Mouse (Mus musculus) midbrain, embryonic 15.5 days (tissue): Measurements from ENCODE around the gene Hnrnpl. TPM values are rescaled to one million over a fixed set of nuclear protein-coding genes. Genes with fewer than 3 reads are reported as not detected.
A peak's percentile ranks its signal among the peaks of the same experiment; 100 is the strongest.

Source experiments
- ATAC-seq: fragments of 200-750 bp; cut with Nextera tagmentation; replicated peaks from 2 replicates; pipeline ENCODE4 v1.8.0; 2017; ENCODE audit warnings: moderate TSS enrichment
- H3K27ac ChIP-seq: fragments of 300-500 bp; sonication (generic); 2 replicates; pipeline ENCODE4 v1.5.1; 2015; ENCODE audit warnings: mild to moderate bottlenecking, inconsistent platforms
- H3K27me3 ChIP-seq: fragments of 300-500 bp; sonication (generic); replicated peaks from 2 replicates; pipeline ENCODE4 v1.6.1; 2015; ENCODE audit warnings: inconsistent platforms
- H3K36me3 ChIP-seq: fragments of 300-500 bp; sonication (generic); replicated peaks from 2 replicates; pipeline ENCODE4 v1.6.1; 2015; ENCODE audit warnings: inconsistent platforms
- H3K4me1 ChIP-seq: fragments of 300-500 bp; sonication (generic); 2 replicates; pipeline ENCODE4 v1.6.1; 2015; ENCODE audit warnings: inconsistent platforms
- H3K4me2 ChIP-seq: fragments of 300-500 bp; sonication (generic); 2 replicates; pipeline ENCODE4 v1.6.1; 2015; ENCODE audit warnings: inconsistent platforms, mild to moderate bottlenecking, moderate library complexity
- H3K4me3 ChIP-seq: fragments of 300-500 bp; sonication (generic); 2 replicates; pipeline ENCODE4 v1.5.1; 2015; ENCODE audit warnings: mild to moderate bottlenecking, inconsistent platforms
- H3K9ac ChIP-seq: fragments of 300-500 bp; sonication (generic); 2 replicates; pipeline ENCODE4 v1.6.1; 2015; ENCODE audit warnings: mild to moderate bottlenecking, inconsistent platforms
- H3K9me3 ChIP-seq: fragments of 300-500 bp; sonication (generic); 2 replicates; pipeline ENCODE4 v1.6.1; 2016; ENCODE audit warnings: inconsistent platforms
- whole genome bisulfite sequencing: fragments of 180-500 bp; shearing (Covaris S2); methylation state at CpG from one replicate; pipeline ENCODE4 v1.1.7; 2015; ENCODE audit warnings: mixed read lengths; 5-methylcytosine and 5-hydroxymethylcytosine counted together
- polyA plus RNA-seq: library from polyadenylated mRNA; unstranded; fragments of >200 nt; fragmentation: Nextera tagmentation; extraction: Ambion mirVana; gene quantifications from 2 replicates; pipeline ENCODE4 v1.2.1, GENCODE M21; 2015

Gene Hnrnpl
- polyA plus RNA-seq, 1 experiment from 2014 or later, result 175 TPM

GRCm38 (mm10) chr7:28775129-28775528 lies 33.2 kb upstream of the Hnrnpl start:
- H3K4me3 ChIP-seq, result no peak overlapping the region
- no peak overlapping the region for H3K9ac ChIP-seq
- no peak for ATAC-seq
- H3K27me3 ChIP-seq, result no peaks in the 10 kb centered on the region
- H3K4me2 ChIP-seq, result no peak overlapping the region
- H3K9me3 ChIP-seq, result no peaks in the 10 kb centered on the region
- peaks cover 4% of the 10 kb centered on the region; the same call in 1 of the 2 replicates for H3K36me3 ChIP-seq
- H3K27ac ChIP-seq, result no peak overlapping the region
- peaks cover 1% of the 10 kb centered on the region; the same call in 1 of the 2 replicates for H3K4me1 ChIP-seq
- 82% methylated on average over 7 of the region's 7 CpGs for WGBS

- H3K9ac ChIP-seq, result no peak overlapping the region
- no peak overlapping the region for H3K4me2 ChIP-seq
- WGBS, result 85% methylated on average over 9 of the region's 9 CpGs
- peaks cover 4% of the 10 kb centered on the region; the same call in 1 of the 2 replicates for H3K4me1 ChIP-seq
- H3K4me3 ChIP-seq, result no peak overlapping the region
- no peaks in the 10 kb centered on the region for H3K27me3 ChIP-seq
- H3K36me3 ChIP-seq, result peaks cover 8% of the 10 kb centered on the region; the same call in 1 of the 2 replicates
- ATAC-seq, result no peak
- no peaks in the 10 kb centered on the region for H3K9me3 ChIP-seq
- no peak overlapping the region for H3K27ac ChIP-seq
These were observed 29.5 kb upstream of the Hnrnpl start for GRCm38 (mm10) chr7:28778825-28779224.

DNA sequence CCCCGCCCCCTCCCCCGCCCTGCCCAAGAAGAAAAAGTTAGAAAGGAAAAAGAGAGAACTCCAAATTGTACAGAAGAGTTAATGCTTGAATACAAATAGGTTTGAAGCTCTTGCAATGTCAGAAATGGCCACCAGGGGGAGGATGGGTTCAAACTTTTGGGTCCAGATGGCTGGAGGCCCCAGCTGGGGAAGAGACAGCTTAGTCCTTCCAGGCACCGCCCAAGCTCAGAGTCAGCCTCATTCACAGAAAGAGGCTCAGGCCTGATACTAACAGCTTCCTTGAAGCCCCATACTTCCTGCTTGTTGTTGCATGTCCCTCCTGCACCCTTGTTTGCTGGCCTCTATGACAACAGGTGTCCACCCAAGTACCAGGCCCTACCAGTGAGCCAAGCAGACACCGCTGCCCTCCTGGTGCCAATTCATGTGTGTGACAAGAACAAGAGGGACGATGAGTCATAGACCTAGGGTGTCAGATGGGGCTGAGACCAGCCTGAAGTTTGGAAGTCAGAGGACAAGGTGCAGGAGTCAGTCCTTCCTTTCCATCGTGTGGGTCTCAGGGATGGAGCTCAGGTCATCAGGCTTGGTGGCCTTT lies 28.2 kb upstream of the Hnrnpl start:
- Histone ChIP-seq H3K4me1 (peaks cover 4% of the 10 kb centered on the region; the same call in 1 of the 2 replicates), H3K4me3 (no peak overlapping the region), H3K36me3 (peaks cover 8% of the 10 kb centered on the region; the same call in 1 of the 2 replicates), H3K9ac (no peak overlapping the region), H3K9me3 (no peaks in the 10 kb centered on the region), H3K4me2 (no peak overlapping the region), H3K27me3 (no peaks in the 10 kb centered on the region), H3K27ac (peak overlapping the region; percentile 31; the same call in 1 of the 2 replicates)
- peak; percentile 57; the same call in 1 of the 2 replicates for ATAC-seq
- WGBS, result 42% methylated on average over 6 of the region's 6 CpGs

GRCm38 (mm10) chr7:28780857-28781256 lies 27.5 kb upstream of the Hnrnpl start:
- H3K36me3 ChIP-seq, result peaks cover 8% of the 10 kb centered on the region; the same call in 1 of the 2 replicates
- H3K4me1 ChIP-seq, result peaks cover 4% of the 10 kb centered on the region; the same call in 1 of the 2 replicates
- H3K9ac ChIP-seq, result no peak overlapping the region
- no peak overlapping the region for H3K4me2 ChIP-seq
- H3K4me3 ChIP-seq, result no peak overlapping the region
- 80% methylated on average over 7 of the region's 7 CpGs for WGBS
- H3K27ac ChIP-seq, result no peak overlapping the region
- no peak for ATAC-seq
- H3K9me3 ChIP-seq, result no peaks in the 10 kb centered on the region
- no peaks in the 10 kb centered on the region for H3K27me3 ChIP-seq

DNA sequence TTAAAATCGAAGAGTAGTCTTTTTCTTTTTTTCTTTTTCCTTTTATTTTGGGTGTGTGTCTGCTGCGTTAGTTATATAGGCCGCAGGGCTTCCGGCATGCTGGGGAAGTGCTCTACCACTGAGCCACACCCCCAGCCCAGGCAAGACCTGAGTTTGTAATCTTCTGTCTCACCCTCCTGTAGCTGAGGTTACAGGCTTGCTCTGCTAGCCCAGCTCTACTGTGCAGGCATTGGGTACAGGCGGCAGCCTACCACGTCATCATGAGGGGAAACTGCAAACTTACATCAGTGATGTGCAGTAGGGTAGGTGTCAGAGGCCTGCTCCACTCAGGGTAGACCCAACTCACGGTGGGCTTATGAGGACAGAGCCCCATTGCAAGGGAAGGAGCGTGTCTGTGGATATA lies 27.1 kb upstream of the Hnrnpl start:
- no peak overlapping the region for H3K27ac ChIP-seq
- peaks cover 8% of the 10 kb centered on the region; the same call in 1 of the 2 replicates for H3K36me3 ChIP-seq
- H3K27me3 ChIP-seq, result no peaks in the 10 kb centered on the region
- H3K4me2 ChIP-seq, result no peak overlapping the region
- no peak overlapping the region for H3K9ac ChIP-seq
- 92% methylated on average over 8 of the region's 8 CpGs for WGBS
- no peak for ATAC-seq
- H3K4me1 ChIP-seq, result peaks cover 4% of the 10 kb centered on the region; the same call in 1 of the 2 replicates
- no peaks in the 10 kb centered on the region for H3K9me3 ChIP-seq
- H3K4me3 ChIP-seq, result no peak overlapping the region

DNA sequence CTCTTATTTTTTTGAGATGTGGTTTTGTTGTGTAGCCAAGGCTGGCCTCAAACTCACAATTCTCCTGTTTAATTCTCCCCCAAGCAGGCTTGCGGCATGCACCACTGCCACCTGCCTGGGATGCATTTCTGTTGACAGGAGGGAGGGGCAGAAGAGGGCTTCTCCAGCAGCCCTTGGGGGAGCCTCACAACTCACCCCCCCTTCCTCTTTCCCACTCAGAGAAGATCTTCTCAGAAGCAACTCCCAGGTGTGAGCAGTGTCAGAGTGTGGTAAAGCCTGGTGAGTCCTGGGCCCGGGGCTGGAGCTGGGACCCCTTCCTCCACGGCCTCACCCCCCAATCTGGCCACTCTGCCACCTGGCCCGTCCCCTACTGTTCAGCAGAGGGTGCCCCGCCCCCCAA lies 23.2 kb upstream of the Hnrnpl start:
- WGBS, result 82% methylated on average over 5 of the region's 5 CpGs
- Histone ChIP-seq H3K4me2 (no peak overlapping the region), H3K4me1 (peaks cover 3% of the 10 kb centered on the region; the same call in 1 of the 2 replicates), H3K9ac (no peak overlapping the region), H3K4me3 (no peak overlapping the region), H3K36me3 (peaks cover 4% of the 10 kb centered on the region; the same call in 1 of the 2 replicates), H3K9me3 (no peaks in the 10 kb centered on the region), H3K27me3 (no peaks in the 10 kb centered on the region), H3K27ac (no peak overlapping the region)
- no peak for ATAC-seq

DNA sequence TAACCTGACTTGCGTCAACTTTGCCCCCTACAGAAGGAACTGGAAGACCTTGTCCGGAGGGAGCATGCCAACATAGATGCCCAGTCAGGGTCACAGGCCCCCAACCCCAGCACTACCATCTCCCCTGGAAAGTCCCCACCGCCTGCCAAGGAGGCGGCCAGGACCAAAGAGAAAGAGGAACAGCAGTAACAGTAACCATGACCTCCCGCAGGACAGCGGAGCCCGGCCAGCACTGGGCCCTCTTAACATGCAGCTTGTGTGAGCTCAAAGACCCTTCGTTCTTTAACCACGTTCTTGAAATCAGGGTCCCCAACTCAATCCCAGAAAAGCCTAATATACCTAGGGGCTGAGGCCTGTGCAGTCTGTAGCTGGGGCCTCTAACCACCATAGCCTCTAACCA lies 20.5 kb upstream of the Hnrnpl start:
- no peak overlapping the region for H3K9ac ChIP-seq
- no peak overlapping the region for H3K4me2 ChIP-seq

DNA sequence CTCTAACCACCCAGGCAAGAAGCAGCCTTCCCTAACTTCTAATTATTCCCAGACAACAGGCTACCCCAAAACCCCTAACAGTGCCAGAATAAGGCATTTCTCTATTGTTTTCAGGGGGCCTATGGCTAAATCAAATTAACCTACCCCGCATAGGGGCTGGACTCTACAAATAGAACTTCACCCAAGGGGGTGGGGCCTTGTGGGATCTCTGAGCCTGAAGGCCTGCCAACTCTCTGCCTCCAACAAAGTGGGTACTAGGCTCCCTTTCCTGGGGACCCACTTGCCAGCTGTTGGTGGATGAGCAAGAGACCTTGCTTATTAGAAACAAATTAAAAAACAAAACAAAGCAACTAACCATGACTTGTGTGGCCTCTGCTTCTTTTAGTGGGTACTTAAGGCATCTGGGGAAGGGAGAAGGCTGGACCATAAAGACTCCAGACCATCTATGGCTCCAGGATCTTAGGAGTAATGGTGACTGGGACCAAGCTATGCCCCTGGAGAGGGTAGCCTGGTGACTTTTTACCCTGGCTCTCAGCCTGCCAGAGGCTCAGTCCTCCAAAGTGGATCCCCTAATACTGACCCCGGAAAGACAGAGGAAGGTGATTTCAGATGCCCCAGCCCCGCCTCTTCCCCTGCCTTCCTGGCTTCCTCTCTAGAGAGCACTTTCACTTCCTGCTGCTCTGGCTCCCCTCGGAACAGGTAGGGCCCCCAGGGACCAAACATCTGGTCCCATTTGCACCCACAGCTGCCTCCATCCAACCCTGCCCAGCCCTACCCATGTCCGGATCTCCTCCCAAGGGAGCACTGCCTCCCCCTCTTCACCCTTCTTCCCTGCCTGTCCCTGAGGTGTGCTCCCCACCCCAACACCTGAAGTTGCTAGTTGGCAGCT lies 19.8 kb upstream of the Hnrnpl start, which contains the start of gene Rinl:
Gene Rinl (plus strand): TSS at position 663 of the 889 bp plus-strand sequence.
- Histone ChIP-seq H3K27me3 (no peaks in the 10 kb centered on the region), H3K9me3 (no peaks in the 10 kb centered on the region), H3K9ac (no peak within 1 kb of the TSS), H3K4me2 (no peak within 1 kb of the TSS), H3K27ac (no peak within 1 kb of the TSS), H3K4me3 (no peak within 1 kb of the TSS), H3K4me1 (no peaks in the 10 kb centered on the region), H3K36me3 (no peaks in the 10 kb centered on the region; the same call in 1 of the 2 replicates)
- no peak for ATAC-seq
- 69% methylated on average over 5 of the region's 5 CpGs for WGBS

More for the DNA sequence above, 20.5 kb upstream of the Hnrnpl start:
- ATAC-seq, result no peak
- Histone ChIP-seq H3K36me3 (peaks cover 3% of the 10 kb centered on the region; the same call in 1 of the 2 replicates), H3K4me1 (no peaks in the 10 kb centered on the region), H3K27ac (no peak overlapping the region), H3K27me3 (no peaks in the 10 kb centered on the region), H3K4me3 (no peak overlapping the region), H3K9me3 (no peaks in the 10 kb centered on the region)
- WGBS, result 94% methylated on average over 9 of the region's 9 CpGs

- H3K36me3 ChIP-seq, result no peaks in the 10 kb centered on the region; the same call in 1 of the 2 replicates
- WGBS, result 85% methylated on average over 3 of the region's 3 CpGs
- ATAC-seq, result no peak
These were observed 19.1 kb upstream of the Hnrnpl start for GRCm38 (mm10) chr7:28789235-28789634.

DNA sequence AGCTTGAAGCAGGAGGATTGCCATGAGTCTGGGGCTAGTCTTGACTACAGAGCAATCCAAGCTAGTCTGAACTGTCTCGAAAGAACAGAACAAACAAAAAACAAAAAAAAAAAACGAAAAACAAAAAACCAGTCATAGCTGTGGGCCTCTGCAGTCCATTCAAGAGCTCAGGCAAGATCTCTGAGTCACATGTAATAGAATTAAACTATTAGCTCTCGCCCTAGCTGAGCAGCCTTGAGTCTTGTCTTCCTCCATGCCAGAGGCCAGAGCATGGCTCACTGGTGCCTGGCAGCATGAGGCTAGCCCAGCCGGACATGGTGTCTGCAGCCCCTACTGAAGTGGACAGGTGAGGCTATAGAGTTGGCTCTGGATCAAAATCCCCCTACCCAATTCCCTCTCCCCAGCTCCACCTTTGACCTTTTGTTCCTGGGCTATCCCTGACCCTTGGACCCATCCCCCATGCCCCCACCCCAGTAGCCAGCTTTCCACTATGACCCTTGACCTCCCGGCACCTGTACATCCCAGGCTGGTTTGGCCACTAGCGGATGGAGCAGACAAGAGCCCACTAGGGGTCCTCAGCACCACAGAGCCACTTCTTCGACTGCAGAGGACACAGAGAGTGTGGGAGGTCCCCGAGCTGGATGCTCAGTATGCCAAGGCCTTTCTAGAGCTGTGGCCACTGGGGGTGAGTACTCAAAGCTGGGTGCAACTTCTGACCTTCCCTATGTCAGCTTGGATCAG lies 18.1 kb upstream of the Hnrnpl start:
- no peaks in the 10 kb centered on the region; the same call in 1 of the 2 replicates for H3K36me3 ChIP-seq
- H3K27me3 ChIP-seq, result no peaks in the 10 kb centered on the region
- no peaks in the 10 kb centered on the region for H3K9me3 ChIP-seq
- H3K4me2 ChIP-seq, result no peak overlapping the region
- no peaks in the 10 kb centered on the region for H3K4me1 ChIP-seq
- ATAC-seq, result no peak
- H3K4me3 ChIP-seq, result no peak overlapping the region
- 45% methylated on average over 8 of the region's 8 CpGs for WGBS
- no peak overlapping the region for H3K27ac ChIP-seq
- H3K9ac ChIP-seq, result no peak overlapping the region

More at GRCm38 (mm10) chr7:28789235-28789634, 19.1 kb upstream of the Hnrnpl start:
- Histone ChIP-seq H3K4me2 (no peak overlapping the region), H3K27me3 (no peaks in the 10 kb centered on the region), H3K27ac (no peak overlapping the region), H3K4me1 (no peaks in the 10 kb centered on the region), H3K4me3 (no peak overlapping the region), H3K9ac (no peak overlapping the region), H3K9me3 (no peaks in the 10 kb centered on the region)

DNA sequence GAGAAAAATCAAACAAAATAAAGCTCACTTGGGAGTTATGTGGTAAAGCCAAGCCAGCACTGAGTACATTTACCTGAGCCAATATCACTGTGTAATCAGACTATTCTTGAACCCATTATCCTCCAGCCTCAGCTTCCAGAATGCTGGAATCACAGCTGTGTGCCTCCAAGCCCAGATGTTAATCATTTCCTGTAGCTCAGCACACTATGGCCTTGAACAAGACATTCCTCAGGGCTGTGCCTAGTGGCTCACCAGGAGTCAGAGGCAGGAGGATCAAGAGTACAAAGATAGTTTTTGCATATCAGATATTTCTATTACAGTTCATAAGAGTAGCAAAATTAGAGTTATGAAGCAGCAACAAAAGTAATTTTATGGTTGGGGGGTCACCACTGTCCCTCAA lies 16.6 kb upstream of the Hnrnpl start:
- no peak overlapping the region for H3K4me3 ChIP-seq
- H3K9me3 ChIP-seq, result no peaks in the 10 kb centered on the region
- no peaks in the 10 kb centered on the region for H3K27me3 ChIP-seq
- no peak for ATAC-seq
- H3K9ac ChIP-seq, result no peak overlapping the region
- H3K27ac ChIP-seq, result no peak overlapping the region
- no peak overlapping the region for H3K4me2 ChIP-seq
- peaks cover 4% of the 10 kb centered on the region; the same call in 1 of the 2 replicates for H3K4me1 ChIP-seq
- no peaks in the 10 kb centered on the region; the same call in 1 of the 2 replicates for H3K36me3 ChIP-seq
